ENCODE assay signal across 7 mouse cellular contexts in genomic region chr4:40267681-40268080, GRCm38 (mm10). TPM values are rescaled to one million over a fixed set of nuclear protein-coding genes. Genes with fewer than 3 reads are reported as not detected.
DNase-seq lines count a peak whose midpoint lies in the region; ATAC-seq and TF ChIP-seq lines count a peak whose summit lies in the region.

No protein-coding gene starts in this region.

- TF ChIP-seq CTCF in thymus, adult 2 months (IDR thresholded peaks at IDR 0.05; ENCODE audit: borderline replicate concordance, control insufficient read depth, extremely low read depth, insufficient read depth, low read length, poor library complexity), result no peak

- H3K36me3 ChIP-seq in thymus, adult 2 months (ENCODE audit: control insufficient read depth, insufficient read depth, low read length), result peaks cover 3% of the 10 kb centered on the region
- H3K36me3 ChIP-seq in forebrain, embryonic 10.5 days (replicated peaks), result peaks cover 66% of the 10 kb centered on the region
- H3K36me3 ChIP-seq in kidney, embryonic 16.5 days (ENCODE audit: insufficient read depth, low read length), result peaks cover 9% of the 10 kb centered on the region
- H3K36me3 ChIP-seq in macrophage (ENCODE audit: inconsistent target), result peaks cover 24% of the 10 kb centered on the region

- H3K4me2 ChIP-seq in kidney, embryonic 16.5 days (replicated peaks; ENCODE audit: low read depth, low read length), result peak overlapping the region; percentile 89

- intact Hi-C loops in gastrocnemius, postnatal 14 days (cut with DNase I; ENCODE audit: low total_unique reads), result no loop called here

- no peaks in the 10 kb centered on the region for H3K27me3 ChIP-seq in thymus, adult 2 months (ENCODE audit: control insufficient read depth, insufficient read depth, low read length)
- H3K27me3 ChIP-seq in forebrain, embryonic 10.5 days (ENCODE audit: poor library complexity, severe bottlenecking), result no peaks in the 10 kb centered on the region
- H3K27me3 ChIP-seq in kidney, embryonic 16.5 days (ENCODE audit: insufficient read depth, low read length), result no peaks in the 10 kb centered on the region

- peaks cover 78% of the 10 kb centered on the region for H3K79me2 ChIP-seq in macrophage (ENCODE audit: inconsistent target)

- peaks cover 8% of the 10 kb centered on the region; the same call in 1 of the 2 replicates for H3K4me1 ChIP-seq in thymus, adult 2 months (replicated peaks; ENCODE audit: control insufficient read depth, insufficient read depth, low read length)
- peaks cover 35% of the 10 kb centered on the region for H3K4me1 ChIP-seq in forebrain, embryonic 10.5 days
- peaks cover 23% of the 10 kb centered on the region for H3K4me1 ChIP-seq in kidney, embryonic 16.5 days (ENCODE audit: insufficient read depth, low read length)

- TF ChIP-seq POLR2A in thymus, adult 2 months (IDR thresholded peaks at IDR 0.05; ENCODE audit: control insufficient read depth, extremely low read depth, insufficient read depth, low read length, poor library complexity), result no peak

- no peak for DNase-seq in thymus, adult 2 months
- no peak for DNase-seq in thymus, postnatal 14 days
- DNase-seq in forebrain, embryonic 10.5 days (ENCODE audit: extremely low spot score, low spot score), result no peak
- no peak for DNase-seq in gastrocnemius, postnatal 14 days
- DNase-seq in cerebellum, adult 9-11 months, result no peak

- 78% methylated on average over 7 of the region's 7 CpGs for WGBS in thymus, adult 2 months
- 75% methylated on average over 7 of the region's 7 CpGs for WGBS in forebrain, embryonic 10.5 days
- 50% methylated on average over 7 of the region's 7 CpGs for WGBS in kidney, embryonic 16.5 days
- 71% methylated on average over 7 of the region's 7 CpGs for WGBS in macrophage (ENCODE audit: missing documents)

- peak; percentile 0; the same call in 1 of the 2 replicates for ATAC-seq in kidney, embryonic 16.5 days (ENCODE audit: low FRiP score, low TSS enrichment)

- no peak overlapping the region; the same call in 1 of the 2 replicates for H3K27ac ChIP-seq in thymus, adult 2 months (ENCODE audit: control insufficient read depth, insufficient read depth, low read length)
- peak overlapping the region; percentile 97 for H3K27ac ChIP-seq in forebrain, embryonic 10.5 days
- peak overlapping the region; percentile 100 for H3K27ac ChIP-seq in kidney, embryonic 16.5 days (ENCODE audit: low read length)
- H3K27ac ChIP-seq in macrophage, result peak overlapping the region; percentile 35

- no peaks in the 10 kb centered on the region for H3K9me3 ChIP-seq in forebrain, embryonic 10.5 days
- H3K9me3 ChIP-seq in kidney, embryonic 16.5 days (ENCODE audit: low read length), result no peaks in the 10 kb centered on the region

- H3K9ac ChIP-seq in kidney, embryonic 16.5 days (replicated peaks; ENCODE audit: low read length), result peak overlapping the region; percentile 90

- peak overlapping the region; percentile 94 for H3K4me3 ChIP-seq in thymus, adult 2 months (ENCODE audit: control insufficient read depth, insufficient read depth, low read length)
- H3K4me3 ChIP-seq in forebrain, embryonic 10.5 days, result peak overlapping the region; percentile 76
- peak overlapping the region; percentile 84 for H3K4me3 ChIP-seq in kidney, embryonic 16.5 days (ENCODE audit: low read length)
- peak overlapping the region; percentile 98 for H3K4me3 ChIP-seq in macrophage (ENCODE audit: inconsistent target)

RNA-seq across cellular contexts. Expression of gene Smim27, which starts 1.7 kb away (rescaled TPM):
- 10.9 and 18.4 TPM in 2 replicates for polyA plus RNA-seq in thymus, adult 2 months (2012; rRNA removed)
- 26.4 and 26.7 TPM in 2 replicates for polyA plus RNA-seq in forebrain, embryonic 10.5 days (2016; fragmentation: Nextera tagmentation; extraction: Ambion mirVana)
- 30.1 and 31.7 TPM in 2 replicates for polyA plus RNA-seq in kidney, embryonic 16.5 days (2015; fragmentation: Nextera tagmentation; extraction: Ambion mirVana)
- total RNA-seq in macrophage (2018; cell fraction: chromatin; rRNA removed), result 1 to 10 TPM in 13 of 26 experiments, under 1 TPM in 4, not detected in 9; 0.81 to 6.5 (median 2.3) TPM
- total RNA-seq in macrophage (2018; cell fraction: cytosol; rRNA removed), result 10 to 100 TPM in 2 of 26 experiments, 1 to 10 TPM in 24; 4.4 to 22.0 (median 5.7) TPM
- total RNA-seq in macrophage (2018; cell fraction: nucleus; rRNA removed), result 1 to 10 TPM in 24 of 26 experiments, under 1 TPM in 1, not detected in 1; 0.60 to 7.3 (median 2.6) TPM
- 0.82 to 5.0 TPM (median 4.7 TPM) in 3 replicates for polyA plus RNA-seq in macrophage (2018)
- total RNA-seq in gastrocnemius, postnatal 14 days (2021), result 10 to 100 TPM; 38.9 to 45.9 TPM

RNA-seq across cellular contexts. Expression of gene Topors, which starts 2.0 kb away (rescaled TPM):
- 6.1 and 7.4 TPM in 2 replicates for polyA plus RNA-seq in thymus, adult 2 months (2012; rRNA removed)
- 46.0 and 49.0 TPM in 2 replicates for polyA plus RNA-seq in forebrain, embryonic 10.5 days (2016; fragmentation: Nextera tagmentation; extraction: Ambion mirVana)
- 42.4 and 44.8 TPM in 2 replicates for polyA plus RNA-seq in kidney, embryonic 16.5 days (2015; fragmentation: Nextera tagmentation; extraction: Ambion mirVana)
- total RNA-seq in macrophage (2018; cell fraction: chromatin; rRNA removed), result 10 to 100 TPM; 13.3 to 52.2 (median 26.9) TPM
- 10 to 100 TPM; 26.0 to 49.3 (median 34.1) TPM for total RNA-seq in macrophage (2018; cell fraction: cytosol; rRNA removed)
- 10 to 100 TPM; 15.4 to 55.4 (median 33.6) TPM for total RNA-seq in macrophage (2018; cell fraction: nucleus; rRNA removed)
- polyA plus RNA-seq in macrophage (2018), result 31.6 to 53.7 TPM (median 31.7 TPM) in 3 replicates
- 10 to 100 TPM in 1 of 2 experiments, 1 to 10 TPM in 1; 9.0 to 10.7 TPM for total RNA-seq in gastrocnemius, postnatal 14 days (2021)

RNA-seq across cellular contexts. Expression of gene Ndufb6, which starts 11.5 kb away (rescaled TPM):
- polyA plus RNA-seq in thymus, adult 2 months (2012; rRNA removed), result 102 and 125 TPM in 2 replicates
- polyA plus RNA-seq in forebrain, embryonic 10.5 days (2016; fragmentation: Nextera tagmentation; extraction: Ambion mirVana), result 307 and 312 TPM in 2 replicates
- polyA plus RNA-seq in kidney, embryonic 16.5 days (2015; fragmentation: Nextera tagmentation; extraction: Ambion mirVana), result 353 and 371 TPM in 2 replicates
- 10 to 100 TPM in 1 of 26 experiments, 1 to 10 TPM in 13, not detected in 12; 1.5 to 13.8 (median 2.8) TPM for total RNA-seq in macrophage (2018; cell fraction: chromatin; rRNA removed)
- total RNA-seq in macrophage (2018; cell fraction: cytosol; rRNA removed), result 10 to 100 TPM; 48.6 to 76.5 (median 60.9) TPM
- 10 to 100 TPM in 9 of 26 experiments, 1 to 10 TPM in 17; 4.2 to 18.1 (median 7.5) TPM for total RNA-seq in macrophage (2018; cell fraction: nucleus; rRNA removed)
- polyA plus RNA-seq in macrophage (2018), result 20.0 to 125 TPM (median 65.2 TPM) in 3 replicates
- 100 to 1,000 TPM; 230 to 264 TPM for total RNA-seq in gastrocnemius, postnatal 14 days (2021)

RNA-seq across cellular contexts. Expression of gene Ddx58, which starts 28.1 kb away (rescaled TPM):
- 22.8 and 24.8 TPM in 2 replicates for polyA plus RNA-seq in thymus, adult 2 months (2012; rRNA removed)
- polyA plus RNA-seq in forebrain, embryonic 10.5 days (2016; fragmentation: Nextera tagmentation; extraction: Ambion mirVana), result 2.5 and 3.0 TPM in 2 replicates
- polyA plus RNA-seq in kidney, embryonic 16.5 days (2015; fragmentation: Nextera tagmentation; extraction: Ambion mirVana), result 7.8 and 12.3 TPM in 2 replicates
- total RNA-seq in macrophage (2018; cell fraction: chromatin; rRNA removed), result 100 to 1,000 TPM; 160 to 988 (median 534) TPM
- total RNA-seq in macrophage (2018; cell fraction: cytosol; rRNA removed), result 100 to 1,000 TPM in 17 of 26 experiments, 10 to 100 TPM in 9; 73.1 to 408 (median 193) TPM
- 100 to 1,000 TPM; 133 to 726 (median 483) TPM for total RNA-seq in macrophage (2018; cell fraction: nucleus; rRNA removed)
- polyA plus RNA-seq in macrophage (2018), result 54.8 to 145 TPM (median 63.2 TPM) in 3 replicates
- 1 to 10 TPM; 3.2 to 4.2 TPM for total RNA-seq in gastrocnemius, postnatal 14 days (2021)
